8 mouse cellular contexts compared by ENCODE assay signal in genomic region chr2:169790439-169791131, GRCm38 (mm10).
DNase-seq lines count a peak whose midpoint lies in the region; ATAC-seq and TF ChIP-seq lines count a peak whose summit lies in the region.

No protein-coding gene starts in this region.

- DNase-seq in layer of hippocampus, adult 2 months (ENCODE audit: low spot score in 2 of 2), result peak; percentile 25 to 29
- DNase-seq in layer of hippocampus, adult 9-11 months, result no peak
- peak; percentile 59 for DNase-seq in fat pad, adult 2 months (ENCODE audit: extremely low read depth, low read depth, low spot score)
- DNase-seq in kidney, adult 8-10 months, result peak; percentile 74 to 76
- DNase-seq in neural tube, embryonic 11.5 days (ENCODE audit: low spot score), result peak; percentile 66
- peak; percentile 76 for DNase-seq in thymus, postnatal 0 days (ENCODE audit: low spot score)

- no peak overlapping the region for H3K27ac ChIP-seq in layer of hippocampus, adult 2 months
- 0 out of 2 replicates have a peak overlapping the region, but pooled peaks have one; percentile 50 for H3K27ac ChIP-seq in heart, embryonic 11.5 days (ENCODE audit: low read depth, low read length)
- 0 out of 2 replicates have a peak overlapping the region, but pooled peaks have one; percentile 9 for H3K27ac ChIP-seq in liver, embryonic 15.5 days (replicated peaks)
- H3K27ac ChIP-seq in neural tube, embryonic 11.5 days (ENCODE audit: low read depth, low read length), result peak overlapping the region; percentile 67

- peak; percentile 58; the same call in 1 of the 2 replicates for ATAC-seq in heart, embryonic 11.5 days (replicated peaks; ENCODE audit: insufficient number of reproducible peaks, low FRiP score, low TSS enrichment)
- ATAC-seq in liver, embryonic 15.5 days (ENCODE audit: insufficient read depth), result peak; percentile 47; the same call in 1 of the 2 replicates
- peak; percentile 60; the same call in 1 of the 2 replicates for ATAC-seq in neural tube, embryonic 11.5 days (ENCODE audit: insufficient read depth, low FRiP score, low TSS enrichment)

- TF ChIP-seq CTCF in layer of hippocampus, adult 2 months (conservative IDR thresholded peaks at IDR 0.05), result no peak

- no peaks in the 10 kb centered on the region for H3K9me3 ChIP-seq in heart, embryonic 11.5 days (replicated peaks; ENCODE audit: control insufficient read depth, low read length)
- no peaks in the 10 kb centered on the region for H3K9me3 ChIP-seq in liver, embryonic 15.5 days (replicated peaks)
- no peaks in the 10 kb centered on the region for H3K9me3 ChIP-seq in neural tube, embryonic 11.5 days (ENCODE audit: control insufficient read depth, low read length)

- peak overlapping the region; percentile 43 for H3K4me3 ChIP-seq in layer of hippocampus, adult 2 months
- H3K4me3 ChIP-seq in heart, embryonic 11.5 days (ENCODE audit: low read depth, low read length), result peak overlapping the region; percentile 29
- H3K4me3 ChIP-seq in liver, embryonic 15.5 days (replicated peaks), result no peak overlapping the region
- H3K4me3 ChIP-seq in neural tube, embryonic 11.5 days (ENCODE audit: low read depth, low read length), result 0 out of 2 replicates have a peak overlapping the region, but pooled peaks have one; percentile 6

- no peaks in the 10 kb centered on the region for H3K27me3 ChIP-seq in heart, embryonic 11.5 days (ENCODE audit: control insufficient read depth, insufficient read depth, low read length)
- H3K27me3 ChIP-seq in liver, embryonic 15.5 days, result no peaks in the 10 kb centered on the region; the same call in 1 of the 2 replicates
- H3K27me3 ChIP-seq in neural tube, embryonic 11.5 days (ENCODE audit: control insufficient read depth, insufficient read depth, low read length), result no peaks in the 10 kb centered on the region

- peak overlapping the region; percentile 56; the same call in 1 of the 2 replicates for H3K9ac ChIP-seq in heart, embryonic 11.5 days (ENCODE audit: low read depth, low read length)
- no peak overlapping the region for H3K9ac ChIP-seq in liver, embryonic 15.5 days
- H3K9ac ChIP-seq in neural tube, embryonic 11.5 days (ENCODE audit: low read length), result peak overlapping the region; percentile 19; the same call in 1 of the 2 replicates

- no peaks in the 10 kb centered on the region for H3K36me3 ChIP-seq in heart, embryonic 11.5 days (ENCODE audit: control insufficient read depth, insufficient read depth, low read length)
- no peaks in the 10 kb centered on the region for H3K36me3 ChIP-seq in liver, embryonic 15.5 days (replicated peaks)
- no peaks in the 10 kb centered on the region for H3K36me3 ChIP-seq in neural tube, embryonic 11.5 days (ENCODE audit: control insufficient read depth, insufficient read depth, low read length)

- peak overlapping the region; percentile 69 for H3K4me2 ChIP-seq in heart, embryonic 11.5 days
- H3K4me2 ChIP-seq in liver, embryonic 15.5 days, result peak overlapping the region; percentile 49
- H3K4me2 ChIP-seq in neural tube, embryonic 11.5 days (ENCODE audit: low read depth), result peak overlapping the region; percentile 41

- H3K4me1 ChIP-seq in heart, embryonic 11.5 days (ENCODE audit: control insufficient read depth, insufficient read depth, low read length), result peaks cover 15% of the 10 kb centered on the region
- 0 out of 2 replicates have a peak, but pooled peaks cover 3% of the 10 kb centered on the region for H3K4me1 ChIP-seq in liver, embryonic 15.5 days (replicated peaks)
- peaks cover 22% of the 10 kb centered on the region for H3K4me1 ChIP-seq in neural tube, embryonic 11.5 days (ENCODE audit: control insufficient read depth, insufficient read depth, low read length)

- WGBS in heart, embryonic 11.5 days (ENCODE audit: insufficient replicate concordance), result 2% methylated on average over 12 of the region's 12 CpGs
- WGBS in liver, embryonic 15.5 days (ENCODE audit: insufficient replicate concordance), result 3% methylated on average over 12 of the region's 12 CpGs
- WGBS in neural tube, embryonic 11.5 days, result 2% methylated on average over 12 of the region's 12 CpGs
